Mouse (Mus musculus) CH12.LX (cell line): ENCODE results near the gene Hunk. TPM values are rescaled to one million over a fixed set of nuclear protein-coding genes. Genes with fewer than 3 reads are reported as not detected.

Source experiments
- DNase-seq: peaks from one replicate; pipeline ENCODE4 v3.0.0-alpha.2; 2013; ENCODE audit errors: extremely low read depth
- H3K27ac ChIP-seq: 2 replicates; pipeline ENCODE4 v1.5.1; 2012; ENCODE audit warnings: low read depth, mild to moderate bottlenecking, control low read depth, moderate library complexity; ENCODE audit not compliant: insufficient read depth
- H3K27me3 ChIP-seq: replicated peaks from 2 replicates; pipeline ENCODE3; 2012; ENCODE audit warnings: inconsistent platforms
- H3K36me3 ChIP-seq, 2 experiments: replicated peaks in 1 of 2; 2 replicates each; pipeline versions ENCODE3 to v1.6.1; 2012; ENCODE audit warnings: inconsistent platforms in 1 of 2, low read length in 1 of 2, mild to moderate bottlenecking in 1 of 2, mixed read lengths in 1 of 2, moderate library complexity in 1 of 2; ENCODE audit not compliant: control insufficient read depth in 1 of 2, insufficient read depth in 1 of 2
- H3K4me1 ChIP-seq, 2 experiments: 2 replicates each; pipeline ENCODE4 v1.6.1; 2012; ENCODE audit warnings: inconsistent platforms in 1 of 2, moderate library complexity in 1 of 2; ENCODE audit not compliant: insufficient read depth in 2 of 2, control insufficient read depth in 1 of 2
- H3K4me2 ChIP-seq: 2 replicates; pipeline ENCODE4 v1.6.1; 2012; ENCODE audit warnings: low read depth, mild to moderate bottlenecking, control low read depth; ENCODE audit not compliant: poor library complexity, insufficient read depth, severe bottlenecking
- H3K4me3 ChIP-seq, 3 experiments: fragments of 150-350 bp in 1 of 3; sonication (generic) in 1 of 3; replicated peaks in 1 of 3; 2 replicates each; pipeline versions ENCODE3 to v1.5.1; 2011 to 2012; ENCODE audit warnings: low read depth in 2 of 3, low read length in 2 of 3, mild to moderate bottlenecking in 2 of 3, moderate library complexity in 2 of 3, control low read depth in 1 of 3, improper control_type of control experiment in 1 of 3, inconsistent platforms in 1 of 3, mixed read lengths in 1 of 3; ENCODE audit not compliant: poor library complexity in 1 of 3
- H3K79me2 ChIP-seq: replicated peaks from 2 replicates; pipeline ENCODE4 v1.6.1; 2012; ENCODE audit warnings: mild to moderate bottlenecking, moderate library complexity; ENCODE audit not compliant: control insufficient read depth, poor library complexity, insufficient read depth, severe bottlenecking; ENCODE audit errors: extremely low read depth
- H3K9ac ChIP-seq: 2 replicates; pipeline ENCODE4 v1.6.1; 2012; ENCODE audit warnings: low read depth, mild to moderate bottlenecking, control low read depth, moderate library complexity; ENCODE audit not compliant: insufficient read depth
- H3K9me3 ChIP-seq: replicated peaks from 2 replicates; pipeline ENCODE3; 2012; ENCODE audit warnings: low read length, inconsistent platforms, mixed read lengths
- BHLHE40 ChIP-seq: IDR thresholded peaks from 2 replicates; pipeline ENCODE4 v1.6.1; 2011; ENCODE audit warnings: mild to moderate bottlenecking, low read depth, low read length, improper control_type of control experiment
- CHD1 ChIP-seq: IDR thresholded peaks from 2 replicates; pipeline ENCODE4 v1.6.1; 2012; ENCODE audit warnings: low read depth, low read length, improper control_type of control experiment, inconsistent platforms
- CHD2 ChIP-seq: IDR thresholded peaks from 2 replicates; pipeline ENCODE4 v1.6.1; 2011; ENCODE audit warnings: low read length, improper control_type of control experiment
- CTCF ChIP-seq, 2 experiments: IDR thresholded peaks in 1 of 2; conservative IDR thresholded peaks in 1 of 2; 2 replicates each; pipeline ENCODE4 v1.5.1; 2011 to 2012; ENCODE audit warnings: low read depth in 2 of 2, low read length in 2 of 2, improper control_type of control experiment in 1 of 2, inconsistent platforms in 1 of 2, mild to moderate bottlenecking in 1 of 2, moderate library complexity in 1 of 2
- EP300 ChIP-seq: IDR thresholded peaks from 2 replicates; pipeline ENCODE4 v1.6.1; 2011; ENCODE audit warnings: low read length, improper control_type of control experiment
- ETS1 ChIP-seq: conservative IDR thresholded peaks from 2 replicates; pipeline ENCODE4 v1.6.1; 2012; ENCODE audit warnings: low read depth, mild to moderate bottlenecking, inconsistent platforms, low read length, improper control_type of control experiment, moderate library complexity
- GABPA ChIP-seq: IDR thresholded peaks from 2 replicates; pipeline ENCODE4 v1.6.1; 2012; ENCODE audit warnings: low read depth, low read length, improper control_type of control experiment, inconsistent platforms; ENCODE audit not compliant: insufficient replicate concordance
- HCFC1 ChIP-seq: IDR thresholded peaks from 2 replicates; pipeline ENCODE4 v1.6.1; 2012; ENCODE audit warnings: low read depth, mild to moderate bottlenecking, inconsistent platforms, low read length, improper control_type of control experiment
- JUN ChIP-seq: IDR thresholded peaks from 2 replicates; pipeline ENCODE4 v1.6.1; 2011; ENCODE audit warnings: low read depth, mild to moderate bottlenecking, low read length, improper control_type of control experiment, moderate library complexity; ENCODE audit not compliant: insufficient read depth
- JUND ChIP-seq: conservative IDR thresholded peaks from 2 replicates; pipeline ENCODE4 v1.6.1; 2011; ENCODE audit warnings: low read depth, low read length, improper control_type of control experiment
- KAT2A ChIP-seq: IDR thresholded peaks from 2 replicates; pipeline ENCODE4 v1.6.1; 2012; ENCODE audit warnings: low read length, improper control_type of control experiment, inconsistent platforms; ENCODE audit not compliant: insufficient replicate concordance
- MAX ChIP-seq: IDR thresholded peaks from 2 replicates; pipeline ENCODE4 v1.6.1; 2011; ENCODE audit warnings: low read length, improper control_type of control experiment
- MEF2A ChIP-seq: IDR thresholded peaks from 2 replicates; pipeline ENCODE4 v1.6.1; 2014; ENCODE audit warnings: low read depth, mild to moderate bottlenecking, inconsistent platforms, low read length, improper control_type of control experiment, borderline replicate concordance
- MXI1 ChIP-seq: IDR thresholded peaks from 2 replicates; pipeline ENCODE4 v1.6.1; 2011; ENCODE audit warnings: mild to moderate bottlenecking, low read depth, low read length, improper control_type of control experiment
- NELFE ChIP-seq: IDR thresholded peaks from 2 replicates; pipeline ENCODE4 v1.6.1; 2011; ENCODE audit warnings: low read depth, low read length, improper control_type of control experiment
- POLR2A ChIP-seq: IDR thresholded peaks from 2 replicates; pipeline ENCODE4 v1.6.1; 2011; ENCODE audit warnings: low read depth, mild to moderate bottlenecking, improper control_type of control experiment, low read length
- POLR2AphosphoS2 ChIP-seq: IDR thresholded peaks from 2 replicates; pipeline ENCODE4 v1.6.1; 2011; ENCODE audit warnings: low read depth, low read length, improper control_type of control experiment
- RAD21 ChIP-seq: IDR thresholded peaks from 2 replicates; pipeline ENCODE4 v1.6.1; 2011; ENCODE audit warnings: low read depth, mild to moderate bottlenecking, low read length, improper control_type of control experiment, moderate library complexity
- RCOR1 ChIP-seq: conservative IDR thresholded peaks from 2 replicates; pipeline ENCODE4 v1.6.1; 2012; ENCODE audit warnings: low read depth, mild to moderate bottlenecking, inconsistent platforms, low read length, improper control_type of control experiment
- SIN3A ChIP-seq: IDR thresholded peaks from 2 replicates; pipeline ENCODE4 v1.6.1; 2012; ENCODE audit warnings: low read length, improper control_type of control experiment, inconsistent platforms
- SMC3 ChIP-seq: IDR thresholded peaks from 2 replicates; pipeline ENCODE4 v1.6.1; 2011; ENCODE audit warnings: low read depth, low read length, improper control_type of control experiment
- UBTF ChIP-seq: IDR thresholded peaks from 2 replicates; pipeline ENCODE4 v1.6.1; 2012; ENCODE audit warnings: low read depth, mild to moderate bottlenecking, inconsistent platforms, low read length, improper control_type of control experiment, moderate library complexity
- ZC3H11A ChIP-seq: IDR thresholded peaks from 2 replicates; pipeline ENCODE4 v1.6.1; 2012; ENCODE audit warnings: low read depth, mild to moderate bottlenecking, inconsistent platforms, low read length, improper control_type of control experiment
- ZKSCAN1 ChIP-seq: IDR thresholded peaks from 2 replicates; pipeline ENCODE4 v1.6.1; 2012; ENCODE audit warnings: low read depth, inconsistent platforms, low read length, improper control_type of control experiment, borderline replicate concordance
- ZMIZ1 ChIP-seq: IDR thresholded peaks from 2 replicates; pipeline ENCODE4 v1.6.1; 2012; ENCODE audit warnings: low read depth, mild to moderate bottlenecking, inconsistent platforms, low read length, improper control_type of control experiment
- ZNF384 ChIP-seq: IDR thresholded peaks from 2 replicates; pipeline ENCODE4 v1.6.1; 2012; ENCODE audit warnings: low read depth, low read length, improper control_type of control experiment, inconsistent platforms
- dilution Hi-C: fragments of 300-500 bp; cut with MboI; formaldehyde crosslinking; loops from 2 replicates; pipeline ENCODE4 v1.14.3; 2020; ENCODE audit warnings: low sequenced_read_pairs; ENCODE audit not compliant: extremely low pct_unique_long_range_greater_than_20kb, extremely low pct_ligation_motif_present
- in situ Hi-C: fragments of 300-500 bp; cut with MboI; formaldehyde crosslinking; loops from 3 replicates; pipeline ENCODE4 v1.14.3; 2019; ENCODE audit warnings: low sequenced_read_pairs, low pct_ligation_motif_present, low pct_unique_long_range_greater_than_20kb, mixed read lengths
- polyA plus RNA-seq: library from polyadenylated mRNA; unstranded; fragments of >175 nt; gene quantifications from 2 replicates; pipeline ENCODE4 v1.2.1, GENCODE M21; 2012; ENCODE audit warnings: low read depth; ENCODE audit not compliant: insufficient read length
- total RNA-seq, 2 experiments: library from RNA; depleted of rRNA; stranded (reverse); fragments of 300-350 nt in 1 of 2; fragments of >200 nt in 1 of 2; gene quantifications; 2 replicates each; pipeline ENCODE4 v1.2.3; 2012 to 2014

Hunk gene
- total and polyA plus RNA-seq, 3 experiments: not detected

DNA sequence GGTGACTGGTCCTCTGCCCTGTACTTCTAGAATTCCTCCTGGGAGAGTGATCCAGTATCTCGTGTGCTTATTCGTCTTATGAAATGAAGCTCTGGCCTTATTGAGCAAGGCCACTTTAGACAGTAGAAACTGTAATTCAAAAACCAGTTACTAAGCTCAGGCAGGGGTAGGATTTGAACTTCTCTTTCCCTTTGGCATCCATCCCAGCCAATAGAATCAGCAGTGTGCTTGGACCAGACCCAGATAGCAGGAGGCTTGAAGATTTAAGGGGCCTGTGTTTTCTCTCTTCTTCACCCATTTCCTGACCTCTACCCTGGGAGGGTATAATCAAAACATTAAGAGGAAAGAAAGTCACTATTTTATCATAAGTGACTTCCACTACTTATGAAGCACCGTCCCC is 1.8 kb upstream of the Hunk start:
- TF ChIP-seq UBTF: no peak
- no peak for TF ChIP-seq NELFE
- TF ChIP-seq ZMIZ1: no peak
- no peak for TF ChIP-seq MAX
- TF ChIP-seq RCOR1: no peak
- TF ChIP-seq SIN3A: no peak
- no peak for TF ChIP-seq POLR2A
- no peak for TF ChIP-seq ZNF384
- TF ChIP-seq SMC3: no peak
- no peak for TF ChIP-seq EP300
- no peak for TF ChIP-seq POLR2AphosphoS2
- Histone ChIP-seq H3K4me2 (no peak overlapping the region), H3K9me3 (peaks cover 65% of the 10 kb centered on the region), H3K4me3 (no peak overlapping the region), H3K79me2 (no peaks in the 10 kb centered on the region), H3K27me3 (peaks cover 4% of the 10 kb centered on the region), H3K27ac (no peak overlapping the region), H3K4me1 (no peaks in the 10 kb centered on the region), H3K9ac (no peak overlapping the region), H3K36me3 (no peaks in the 10 kb centered on the region)
- dilution Hi-C loops: no loop called here
- in situ Hi-C loops: loop anchor here (25.0 kb wide), 1 partner anchor 328 kb away; no protein-coding TSS in a partner anchor
- no peak for DNase-seq

- Histone ChIP-seq H3K9ac (no peak overlapping the region), H3K79me2 (no peaks in the 10 kb centered on the region), H3K4me1 (no peaks in the 10 kb centered on the region), H3K36me3 (no peaks in the 10 kb centered on the region), H3K4me3 (no peak overlapping the region), H3K27me3 (peaks cover 6% of the 10 kb centered on the region)
- in situ Hi-C loops: loop anchor here (25.0 kb wide), 1 partner anchor 327 kb away; no protein-coding TSS in a partner anchor
- TF ChIP-seq HCFC1 (no peak), ZKSCAN1 (no peak), ETS1 (no peak), CTCF (conservative IDR thresholded peaks at IDR 0.05 in 1 of 2, IDR thresholded peaks at IDR 0.05 in 1 of 2; ENCODE audit: low read depth in 2 of 2, low read length in 2 of 2) (no peak), POLR2A (no peak), KAT2A (no peak), GABPA (no peak), RAD21 (no peak), MXI1 (no peak), JUN (no peak), BHLHE40 (no peak), MAX (no peak), ZNF384 (no peak), MEF2A (no peak), ZC3H11A (no peak), CHD1 (no peak), UBTF (no peak), CHD2 (no peak), JUND (no peak)
- TF ChIP-seq, all 38 proteins: peak for 0
- no peak for DNase-seq
- H3K27ac ChIP-seq: no peak overlapping the region
- dilution Hi-C loops: no loop called here
- no peak overlapping the region for H3K4me2 ChIP-seq
- peaks cover 66% of the 10 kb centered on the region for H3K9me3 ChIP-seq
Measured at GRCm38 (mm10) chr16:90384846-90385245, 967 bp upstream of the Hunk start.
